Mouse (Mus musculus) liver, embryonic 11.5 days (tissue): ENCODE measurements around the gene Tigar. TPM values are rescaled to one million over a fixed set of nuclear protein-coding genes. Genes with fewer than 3 reads are reported as not detected.

Experiments
- ATAC-seq: fragments of 200-750 bp; cut with Nextera tagmentation; replicated peaks from 2 replicates; pipeline ENCODE4 v1.8.0; 2017; ENCODE audit warnings: moderate number of reproducible peaks, mild to moderate bottlenecking, moderate TSS enrichment, moderate library complexity; ENCODE audit not compliant: low FRiP score
- DNase-seq: peaks from one replicate; pipeline ENCODE4 v3.0.0-alpha.2; 2017; ENCODE audit warnings: low spot score
- H3K27ac ChIP-seq: fragments of 300-500 bp; sonication (generic); 2 replicates; pipeline ENCODE4 v1.5.1; 2014; ENCODE audit warnings: mild to moderate bottlenecking, low read depth, low read length, control low read depth
- H3K27me3 ChIP-seq: fragments of 300-500 bp; sonication (generic); replicated peaks from 2 replicates; pipeline ENCODE4 v1.6.1; 2014; ENCODE audit warnings: low read length, mixed read lengths; ENCODE audit not compliant: control insufficient read depth, insufficient read depth
- H3K36me3 ChIP-seq: fragments of 300-500 bp; sonication (generic); 2 replicates; pipeline ENCODE4 v1.6.1; 2014; ENCODE audit warnings: mild to moderate bottlenecking, low read length, moderate library complexity, mixed read lengths; ENCODE audit not compliant: control insufficient read depth, insufficient read depth
- H3K4me1 ChIP-seq: fragments of 300-500 bp; sonication (generic); replicated peaks from 2 replicates; pipeline ENCODE4 v1.6.1; 2014; ENCODE audit warnings: low read length, mixed read lengths; ENCODE audit not compliant: control insufficient read depth, insufficient read depth
- H3K4me2 ChIP-seq: fragments of 300-500 bp; sonication (generic); 2 replicates; pipeline ENCODE4 v1.6.1; 2014; ENCODE audit warnings: mild to moderate bottlenecking, control low read depth, moderate library complexity
- H3K4me3 ChIP-seq: fragments of 300-500 bp; sonication (generic); 2 replicates; pipeline ENCODE4 v1.5.1; 2014; ENCODE audit warnings: low read depth, low read length, control low read depth
- H3K9ac ChIP-seq: fragments of 300-500 bp; sonication (generic); 2 replicates; pipeline ENCODE4 v1.6.1; 2014; ENCODE audit warnings: low read depth, low read length, control low read depth
- H3K9me3 ChIP-seq: fragments of 300-500 bp; sonication (generic); 2 replicates; pipeline ENCODE4 v1.6.1; 2016; ENCODE audit warnings: low read length, inconsistent platforms, mixed read lengths; ENCODE audit not compliant: control insufficient read depth
- WGBS: fragments of 180-500 bp; shearing (Covaris S2); extraction: QIAGEN DNeasy Blood & Tissue Kit; methylation state at CpG from one replicate; pipeline ENCODE4 v1.1.7; 2014; 5-methylcytosine and 5-hydroxymethylcytosine counted together
- polyA plus RNA-seq: library from polyadenylated mRNA; unstranded; fragments of >200 nt; fragmentation: Nextera tagmentation; extraction: Ambion mirVana; gene quantifications from 2 replicates; pipeline ENCODE4 v1.2.1, GENCODE M21; 2014

The Tigar gene
- polyA plus RNA-seq, 1 experiment from 2014 or later = 2.2 TPM

DNA sequence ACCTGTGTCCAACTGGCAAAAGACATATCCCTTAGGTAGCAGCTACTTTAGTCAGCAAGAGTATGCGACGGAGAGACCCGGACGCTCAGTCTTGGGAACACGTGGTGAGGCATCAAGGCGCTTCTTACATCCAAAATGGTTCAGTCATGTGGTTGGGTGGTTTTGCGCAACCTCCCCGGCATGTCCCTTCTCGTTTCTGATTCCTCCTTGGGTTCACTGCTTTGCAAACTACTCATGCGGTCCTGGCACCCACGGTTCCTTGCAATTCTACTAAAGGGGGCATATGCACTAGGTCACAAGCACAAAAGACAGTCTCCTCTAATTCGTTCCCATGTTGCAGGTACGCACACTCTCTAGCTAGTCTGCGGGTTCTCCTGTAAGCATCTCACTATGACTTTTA, 20.3 kb upstream of the Tigar start:
- H3K9me3 ChIP-seq = no peaks in the 10 kb centered on the region
- WGBS = 87% methylated on average over 14 of the region's 14 CpGs

DNA sequence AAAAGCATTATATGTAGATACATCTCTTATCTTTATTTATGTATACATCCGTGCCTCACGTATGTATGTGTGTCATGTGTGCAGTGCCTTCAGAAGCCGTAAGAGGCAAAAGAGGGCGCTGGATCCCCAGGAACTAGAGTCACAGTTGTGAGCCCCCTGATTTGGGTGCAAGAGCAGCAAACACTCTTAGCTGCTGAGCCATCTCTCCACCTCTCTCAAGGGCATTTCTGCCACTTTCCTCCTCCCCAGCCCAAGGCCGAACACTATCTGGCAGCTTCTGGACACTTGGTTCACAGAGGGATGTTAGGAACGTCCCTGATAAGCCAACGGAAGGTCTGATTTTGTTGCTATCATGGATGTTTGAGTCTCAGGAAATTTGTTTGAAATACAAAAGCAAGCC, 14.1 kb upstream of the Tigar start:
- no peaks in the 10 kb centered on the region for H3K4me1 ChIP-seq
- peaks cover 3% of the 10 kb centered on the region; the same call in 1 of the 2 replicates for H3K36me3 ChIP-seq
- 86% methylated on average over 7 of the region's 7 CpGs for WGBS
- H3K27ac ChIP-seq = no peak overlapping the region
- H3K9me3 ChIP-seq = no peaks in the 10 kb centered on the region
- DNase-seq (no peak), ATAC-seq (no peak)
- no peak overlapping the region for H3K9ac ChIP-seq
- H3K4me2 ChIP-seq = no peak overlapping the region
- no peaks in the 10 kb centered on the region for H3K27me3 ChIP-seq
- H3K4me3 ChIP-seq = no peak overlapping the region

More for the DNA sequence above, 20.3 kb upstream of the Tigar start:
- H3K9ac ChIP-seq = no peak overlapping the region
- no peak overlapping the region for H3K4me3 ChIP-seq
- ATAC-seq (no peak), DNase-seq (no peak)
- no peaks in the 10 kb centered on the region for H3K4me1 ChIP-seq
- no peaks in the 10 kb centered on the region for H3K27me3 ChIP-seq
- H3K27ac ChIP-seq = no peak overlapping the region
- no peak overlapping the region for H3K4me2 ChIP-seq
- peaks cover 14% of the 10 kb centered on the region for H3K36me3 ChIP-seq

DNA sequence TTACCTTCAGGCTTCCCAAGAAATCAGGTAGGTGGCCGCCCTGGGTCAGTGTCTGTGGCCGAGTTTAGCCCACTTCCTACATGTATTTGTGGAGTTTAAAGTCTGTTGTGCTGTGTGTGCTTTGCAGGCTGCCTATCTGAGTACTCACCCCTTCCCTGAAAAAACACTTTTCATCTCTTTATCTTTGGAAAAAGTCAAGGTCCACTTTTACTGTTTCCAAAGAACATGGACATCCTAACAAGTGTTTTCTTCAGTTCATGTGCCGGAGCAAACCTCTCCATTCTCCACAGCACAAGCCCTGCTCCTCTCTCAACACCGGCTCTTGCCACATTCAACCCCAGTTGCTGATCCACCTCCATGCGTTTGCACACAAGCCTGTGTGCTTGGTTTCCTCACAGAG, 13.6 kb upstream of the Tigar start:
- DNase-seq = no peak
- H3K36me3 ChIP-seq = 0 out of 2 replicates have a peak, but pooled peaks cover 3% of the 10 kb centered on the region
- H3K27me3 ChIP-seq = no peaks in the 10 kb centered on the region
- ATAC-seq = no peak
- H3K4me1 ChIP-seq = no peaks in the 10 kb centered on the region
- no peak overlapping the region for H3K9ac ChIP-seq
- no peak overlapping the region for H3K4me2 ChIP-seq
- 73% methylated on average over 5 of the region's 5 CpGs for WGBS
- H3K4me3 ChIP-seq = no peak overlapping the region
- H3K27ac ChIP-seq = no peak overlapping the region
- no peaks in the 10 kb centered on the region for H3K9me3 ChIP-seq

DNA sequence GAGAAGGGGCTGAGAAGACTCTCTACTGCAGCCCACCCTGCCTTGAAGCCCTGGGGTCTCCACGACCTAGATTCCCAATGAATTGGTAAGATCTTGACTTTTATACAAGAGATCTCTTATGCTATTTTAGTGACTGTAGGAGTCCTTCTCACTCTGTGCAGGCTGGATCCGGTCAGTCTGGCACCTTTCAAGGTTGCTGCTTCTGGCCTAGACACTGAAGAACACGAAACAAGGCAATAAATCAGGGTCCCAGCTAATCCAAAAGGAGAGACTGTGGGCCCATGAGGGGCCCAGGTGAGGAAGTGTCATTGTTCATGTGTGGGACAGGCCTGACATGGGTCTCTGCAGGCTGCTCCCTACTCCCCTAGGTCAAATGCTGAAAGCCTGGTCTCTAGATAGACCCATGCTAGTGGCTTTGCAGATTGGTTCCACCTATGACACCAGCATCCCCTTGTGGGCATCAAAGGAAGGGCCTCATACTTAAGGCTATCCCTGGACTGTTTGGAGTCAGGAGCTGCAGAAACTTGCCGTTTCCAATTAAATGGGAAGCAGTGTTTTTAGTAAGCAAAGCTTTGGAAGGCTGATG, 13.0 kb upstream of the Tigar start:
- 0 out of 2 replicates have a peak, but pooled peaks cover 3% of the 10 kb centered on the region for H3K36me3 ChIP-seq
- no peak overlapping the region for H3K9ac ChIP-seq
- DNase-seq = no peak
- H3K27ac ChIP-seq = no peak overlapping the region
- no peaks in the 10 kb centered on the region for H3K9me3 ChIP-seq
- no peaks in the 10 kb centered on the region for H3K27me3 ChIP-seq
- WGBS = 72% methylated on average over 4 of the region's 4 CpGs
- no peaks in the 10 kb centered on the region for H3K4me1 ChIP-seq
- no peak overlapping the region for H3K4me3 ChIP-seq
- no peak overlapping the region for H3K4me2 ChIP-seq
- no peak for ATAC-seq

- Histone ChIP-seq H3K4me3 (no peak overlapping the region), H3K9ac (no peak overlapping the region), H3K4me2 (no peak overlapping the region), H3K27ac (no peak overlapping the region), H3K4me1 (no peaks in the 10 kb centered on the region), H3K36me3 (no peaks in the 10 kb centered on the region), H3K27me3 (peaks cover 18% of the 10 kb centered on the region), H3K9me3 (no peaks in the 10 kb centered on the region)
- 62% methylated on average over 23 of the region's 23 CpGs for WGBS
- DNase-seq (no peak), ATAC-seq (no peak)
These were observed 5.5 kb upstream of the Tigar start for GRCm38 (mm10) chr6:127114753-127115456.

GRCm38 (mm10) chr6:127108368-127109060, 843 bp downstream of the Tigar start:
- H3K4me2 ChIP-seq = peak overlapping the region; percentile 87
- ATAC-seq (no peak), DNase-seq (no peak)
- H3K36me3 ChIP-seq = no peaks in the 10 kb centered on the region
- H3K4me3 ChIP-seq = peak overlapping the region; percentile 61
- H3K4me1 ChIP-seq = no peaks in the 10 kb centered on the region
- 0 out of 2 replicates have a peak overlapping the region, but pooled peaks have one; percentile 52 for H3K9ac ChIP-seq
- peaks cover 16% of the 10 kb centered on the region for H3K27me3 ChIP-seq
- no peaks in the 10 kb centered on the region for H3K9me3 ChIP-seq
- 15% methylated on average over 20 of the region's 20 CpGs for WGBS
- H3K27ac ChIP-seq = no peak overlapping the region

GRCm38 (mm10) chr6:127107413-127107812, 1.9 kb downstream of the Tigar start:
- Histone ChIP-seq H3K4me3 (no peak overlapping the region), H3K4me2 (no peak overlapping the region), H3K27me3 (peaks cover 13% of the 10 kb centered on the region), H3K4me1 (no peaks in the 10 kb centered on the region), H3K36me3 (no peaks in the 10 kb centered on the region), H3K9ac (no peak overlapping the region), H3K9me3 (no peaks in the 10 kb centered on the region), H3K27ac (no peak overlapping the region)
- ATAC-seq (no peak), DNase-seq (no peak)

- Histone ChIP-seq H3K4me1 (no peaks in the 10 kb centered on the region), H3K27me3 (peaks cover 13% of the 10 kb centered on the region), H3K9me3 (no peaks in the 10 kb centered on the region), H3K4me3 (no peak overlapping the region), H3K4me2 (no peak overlapping the region), H3K36me3 (no peaks in the 10 kb centered on the region), H3K9ac (no peak overlapping the region), H3K27ac (no peak overlapping the region)
- 69% methylated on average over 5 of the region's 5 CpGs for WGBS
- ATAC-seq = no peak
- no peak for DNase-seq
These were observed 2.6 kb downstream of the Tigar start for GRCm38 (mm10) chr6:127106726-127107125.
